20 mouse cellular contexts compared by ENCODE assay signal in the genomic region with DNA sequence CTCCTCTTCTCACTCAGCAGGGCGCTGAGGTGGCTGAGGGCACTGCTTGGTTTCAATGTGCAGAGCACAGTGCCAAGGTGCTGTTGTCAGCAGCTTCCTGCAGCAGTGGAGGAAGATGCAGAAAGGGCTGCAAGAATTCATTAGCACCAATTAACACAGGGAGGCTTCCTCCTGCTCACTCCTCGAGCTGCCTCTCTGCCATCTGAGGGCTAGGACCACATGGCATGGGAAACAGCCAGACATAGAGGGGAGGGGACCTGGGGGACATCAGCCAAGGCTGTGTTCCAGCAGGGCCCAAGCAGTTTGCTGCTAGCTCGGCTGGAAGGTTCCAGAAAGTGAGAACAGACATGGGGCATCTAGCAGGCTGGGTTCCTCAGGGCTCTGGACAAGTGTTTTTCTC. TPM values are rescaled to one million over a fixed set of nuclear protein-coding genes. Genes with fewer than 3 reads are reported as not detected.
DNase-seq lines count a peak whose midpoint lies in the region; ATAC-seq and TF ChIP-seq lines count a peak whose summit lies in the region.
"Had no signal": no experiment of that assay in that cellular context is flagged by ENCODE, and none has a peak within 500 bp of the region (broad histone marks: within the 10 kb centered on the region; RNA-seq: fewer than 3 reads in every experiment).

No protein-coding gene starts in this region.

- peak; percentile 29 to 46 for DNase-seq in layer of hippocampus, postnatal 10 days (ENCODE audit: low spot score in 2 of 2)
- DNase-seq in layer of hippocampus, postnatal 25 days (ENCODE audit: extremely low spot score in 1 of 2, low spot score in 1 of 2) = no peak
- peak; percentile 38 to 41 for DNase-seq in cerebellum, adult 2 months
- peak; percentile 67 to 80 for DNase-seq in cerebellum, postnatal 10 days
- DNase-seq in spleen, postnatal 10 days (ENCODE audit: low spot score in 2 of 2) = no peak
- no peak for DNase-seq in gastrocnemius, adult 2 months
- DNase-seq in c-Kit-positive CD71-positive TER-119-positive erythroid progenitor cells, embryonic 14.5 days (ENCODE audit: low spot score) = no peak
- DNase-seq: heart, postnatal 14 days; kidney, postnatal 36 days; thymus, adult 18-20 months had no signal

- 17% methylated on average over 3 of the region's 3 CpGs for WGBS in cerebellum, adult 2 months
- 51% methylated on average over 3 of the region's 3 CpGs for WGBS in forebrain, embryonic 13.5 days

- no peak for TF ChIP-seq CTCF in cerebellum, adult 2 months (IDR thresholded peaks at IDR 0.05; ENCODE audit: borderline replicate concordance, insufficient read depth, low read depth, low read length)
- TF ChIP-seq CTCF in gastrocnemius, adult 2 months (IDR thresholded peaks at IDR 0.05) = no peak

- TF ChIP-seq POLR2A in cerebellum, adult 2 months (IDR thresholded peaks at IDR 0.05; ENCODE audit: borderline replicate concordance, insufficient read depth, low read length) = no peak

- H3K9me3 ChIP-seq in forebrain, embryonic 13.5 days (replicated peaks) = no peaks in the 10 kb centered on the region
- H3K9me3 ChIP-seq: embryonic facial prominence, embryonic 15.5 days; hindbrain, embryonic 12.5 days; intestine, embryonic 15.5 days; limb, embryonic 13.5 days; liver, embryonic 15.5 days; midbrain, embryonic 12.5 days; neural tube, embryonic 13.5 days had no signal

- no peak overlapping the region for H3K4me3 ChIP-seq in cerebellum, adult 2 months (replicated peaks; ENCODE audit: insufficient read depth, low read depth, low read length)
- H3K4me3 ChIP-seq in forebrain, embryonic 13.5 days = no peak overlapping the region
- H3K4me3 ChIP-seq in gastrocnemius, adult 2 months = no peak overlapping the region
- H3K4me3 ChIP-seq: embryonic facial prominence, embryonic 15.5 days; hindbrain, embryonic 12.5 days; intestine, embryonic 15.5 days; limb, embryonic 13.5 days; liver, embryonic 15.5 days; midbrain, embryonic 12.5 days; neural tube, embryonic 13.5 days had no signal

- no peak overlapping the region for H3K9ac ChIP-seq in forebrain, embryonic 13.5 days
- H3K9ac ChIP-seq: embryonic facial prominence, embryonic 15.5 days; hindbrain, embryonic 12.5 days; intestine, embryonic 15.5 days; limb, embryonic 13.5 days; liver, embryonic 15.5 days; midbrain, embryonic 12.5 days; neural tube, embryonic 13.5 days had no signal

- peaks cover 26% of the 10 kb centered on the region for H3K4me1 ChIP-seq in cerebellum, adult 2 months (ENCODE audit: control insufficient read depth, insufficient read depth, low read length)
- peaks cover 30% of the 10 kb centered on the region for H3K4me1 ChIP-seq in forebrain, embryonic 13.5 days
- H3K4me1 ChIP-seq: embryonic facial prominence, embryonic 15.5 days; limb, embryonic 13.5 days; liver, embryonic 15.5 days had no signal

- H3K4me2 ChIP-seq in forebrain, embryonic 13.5 days = no peak overlapping the region
- H3K4me2 ChIP-seq: embryonic facial prominence, embryonic 15.5 days; heart, embryonic 11.5 days; hindbrain, embryonic 12.5 days; intestine, embryonic 15.5 days; limb, embryonic 13.5 days; liver, embryonic 15.5 days; midbrain, embryonic 12.5 days; neural tube, embryonic 13.5 days had no signal

- ATAC-seq in forebrain, embryonic 13.5 days = peak; percentile 62
- ATAC-seq: intestine, embryonic 15.5 days; lung, postnatal 0 days had no signal

- no peaks in the 10 kb centered on the region for H3K36me3 ChIP-seq in forebrain, embryonic 13.5 days (ENCODE audit: poor library complexity, severe bottlenecking)
- H3K36me3 ChIP-seq: embryonic facial prominence, embryonic 15.5 days; hindbrain, embryonic 12.5 days; intestine, embryonic 15.5 days; limb, embryonic 13.5 days; liver, embryonic 15.5 days; midbrain, embryonic 12.5 days; neural tube, embryonic 13.5 days had no signal

- H3K27me3 ChIP-seq in cerebellum, adult 2 months (ENCODE audit: control insufficient read depth, insufficient read depth, low read length) = no peaks in the 10 kb centered on the region
- no peaks in the 10 kb centered on the region for H3K27me3 ChIP-seq in forebrain, embryonic 13.5 days
- H3K27me3 ChIP-seq: embryonic facial prominence, embryonic 15.5 days; hindbrain, embryonic 12.5 days; intestine, embryonic 15.5 days; liver, embryonic 15.5 days; neural tube, embryonic 13.5 days had no signal

- intact Hi-C loops in gastrocnemius, adult 2 months (cut with DNase I) = no loop called here

- 0 out of 2 replicates have a peak overlapping the region, but pooled peaks have one; percentile 0 for H3K27ac ChIP-seq in cerebellum, adult 2 months (ENCODE audit: insufficient read depth, low read length)
- peak overlapping the region; percentile 73 for H3K27ac ChIP-seq in forebrain, embryonic 13.5 days
- H3K27ac ChIP-seq in gastrocnemius, adult 2 months = no peak overlapping the region
- H3K27ac ChIP-seq: embryonic facial prominence, embryonic 15.5 days; hindbrain, embryonic 12.5 days; intestine, embryonic 15.5 days; limb, embryonic 13.5 days; liver, embryonic 15.5 days; midbrain, embryonic 12.5 days; neural tube, embryonic 13.5 days had no signal

RNA-seq across cellular contexts. Expression of gene Coro2b, which starts 10.6 kb away (rescaled TPM):
- 100 to 1,000 TPM; 131 to 136 TPM for total RNA-seq in layer of hippocampus, postnatal 10 days (2021)
- 100 to 1,000 TPM; 220 to 233 TPM for total RNA-seq in layer of hippocampus, postnatal 25 days (2021)
- polyA plus RNA-seq in cerebellum, adult 2 months (2012; rRNA removed) = 210 and 244 TPM in 2 replicates
- 35.5 and 37.0 TPM in 2 replicates for polyA plus RNA-seq in forebrain, embryonic 13.5 days (2015; fragmentation: Nextera tagmentation; extraction: Ambion mirVana)
- total RNA-seq in gastrocnemius, adult 2 months (2021) = 1 to 10 TPM; 6.7 to 8.7 TPM

Comparison
In these comparisons a context has a peak if more than half of its experiments do, and no peak if none do; other contexts are left out.
1. DNase-seq: peak in layer of hippocampus, postnatal 10 days (2 of 2), cerebellum, adult 2 months (2 of 2) and cerebellum, postnatal 10 days (2 of 2); none in layer of hippocampus, postnatal 25 days (0 of 2), spleen, postnatal 10 days (0 of 2), gastrocnemius, adult 2 months (single experiment) and c-Kit-positive CD71-positive TER-119-positive erythroid progenitor cells, embryonic 14.5 days (single experiment).
2. RNA of gene Coro2b, which starts 10.6 kb away (total RNA-seq): 220 to 233 TPM in layer of hippocampus, postnatal 25 days and 131 to 136 TPM in layer of hippocampus, postnatal 10 days; 6.7 to 8.7 TPM in gastrocnemius, adult 2 months; every median in the first group is over 10 times any median in the second.